Mouse (Mus musculus) left cerebral cortex, postnatal 10 days (tissue): ENCODE measurements at regions not wholly inside any gene's neighbourhood (a gene's known extent, or its start where the extent isn't known, plus 50 kb on each side); places are given as distances from the start of the nearest gene placed in this dataset.
A peak's percentile ranks its signal among the peaks of the same experiment; 100 is the strongest.

Source experiments
- DNase-seq, 2 experiments: peaks; one replicate each; pipeline ENCODE4 v3.0.0; 2021 to 2022; ENCODE audit warnings: low spot score in 2 of 2, mixed read lengths in 1 of 2; ENCODE audit errors: extremely low spot score in 1 of 2
- intact Hi-C: fragments of 180-260 bp; cut with DNase I; formaldehyde crosslinking; loops from one replicate; pipeline ENCODE4 v1.15.1; 2025

DNA sequence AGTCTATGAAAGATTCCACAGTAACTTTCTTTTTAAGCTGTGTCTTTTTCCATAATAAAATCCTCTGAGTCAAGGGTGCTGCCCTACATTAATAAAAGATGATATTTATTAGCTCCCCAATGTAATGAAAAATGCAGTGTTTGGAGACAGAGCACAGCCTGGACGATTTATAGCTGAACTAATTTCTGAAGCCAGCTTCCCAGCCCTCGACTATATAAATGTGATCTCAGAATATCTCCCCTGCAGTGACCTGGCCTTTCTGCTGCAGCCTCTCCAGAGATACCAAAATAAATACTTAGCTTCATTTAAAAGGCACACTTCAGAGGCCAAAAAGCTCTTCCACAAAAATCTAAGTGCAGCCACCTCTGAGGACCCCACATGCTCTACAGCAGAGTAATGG, 534.7 kb downstream of the Zfp619 start:
- DNase-seq = no peak
- intact Hi-C loops = no loop called here

DNA sequence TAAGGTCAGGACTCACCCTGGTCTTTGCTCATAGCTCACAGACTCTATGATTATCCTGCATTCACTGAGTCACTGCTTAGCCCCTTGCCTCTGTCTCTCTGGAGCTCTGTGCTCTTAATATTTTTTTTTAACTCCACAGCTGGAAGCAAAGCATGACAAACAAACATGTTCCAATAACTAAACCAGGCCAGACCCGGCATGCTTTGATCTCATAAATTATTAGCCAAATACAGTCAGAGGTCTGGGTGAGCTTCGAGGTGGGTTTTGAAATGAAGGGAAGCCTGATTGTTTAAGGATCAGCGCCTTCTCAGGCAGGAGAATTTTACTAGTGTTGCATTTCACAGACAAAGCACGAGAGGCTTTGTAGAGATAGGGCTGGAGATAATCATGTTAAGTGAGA, 541.3 kb downstream of the Zfp619 start:
- intact Hi-C loops = no loop called here
- DNase-seq = no peak

DNA sequence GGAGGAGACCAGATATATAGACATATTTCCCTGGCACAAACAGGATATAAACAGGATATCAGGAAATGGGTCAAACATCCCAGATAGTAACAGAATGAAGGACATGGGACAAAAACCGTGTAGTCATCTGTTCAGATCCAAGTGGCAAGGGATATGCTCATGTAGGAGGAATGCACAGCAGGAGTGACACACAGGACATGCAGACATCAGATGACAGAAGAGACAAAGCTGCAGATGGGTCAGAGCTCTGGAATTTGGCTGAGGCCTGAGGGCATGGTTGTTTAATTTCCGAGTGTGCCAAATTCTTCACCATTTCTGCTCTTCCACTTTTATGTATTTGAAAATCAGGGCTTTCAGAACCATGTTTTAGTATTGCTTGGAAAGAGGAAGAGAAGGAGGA, 547.1 kb downstream of the Zfp619 start:
- DNase-seq = no peak
- intact Hi-C loops = no loop called here

DNA sequence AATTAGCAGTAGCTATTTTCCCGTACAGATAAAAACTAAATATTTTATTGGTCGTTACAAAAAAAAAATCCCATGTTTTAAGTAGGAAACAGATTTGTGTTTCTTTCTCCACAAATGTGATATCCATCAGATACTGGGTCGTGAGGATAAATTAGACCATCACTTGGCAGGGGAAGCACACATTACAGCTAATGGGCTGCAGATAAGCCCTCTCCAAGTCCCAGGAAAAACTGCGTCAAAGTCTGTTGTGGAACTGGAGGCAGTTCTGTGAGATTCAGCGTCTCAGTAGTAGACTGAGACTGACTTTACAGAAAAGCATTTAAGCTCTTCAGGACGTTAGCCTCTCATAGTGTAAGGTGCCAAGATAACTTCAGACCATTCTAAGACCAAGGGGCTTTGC, 548.0 kb downstream of the Zfp619 start:
- intact Hi-C loops = no loop called here
- DNase-seq = no peak

DNA sequence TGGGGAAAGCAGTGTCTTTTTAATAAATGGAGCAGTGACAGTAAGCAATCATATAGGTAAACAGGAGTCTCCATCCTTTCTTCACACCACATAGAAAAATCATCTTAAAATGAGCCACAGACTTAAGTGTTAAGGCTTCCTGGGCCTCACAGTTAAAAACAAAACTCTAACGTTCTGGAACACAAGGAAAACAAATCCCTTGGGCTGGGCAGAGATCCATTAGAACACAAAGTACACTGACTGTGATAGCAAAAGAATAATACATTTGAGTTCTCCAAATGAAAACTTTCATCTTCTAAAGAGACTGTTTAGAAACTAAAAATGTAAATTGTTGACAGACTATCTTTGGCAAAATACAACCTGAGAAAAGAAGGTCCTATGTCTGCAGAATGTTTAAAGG, 549.8 kb downstream of the Zfp619 start:
- intact Hi-C loops = no loop called here

DNA sequence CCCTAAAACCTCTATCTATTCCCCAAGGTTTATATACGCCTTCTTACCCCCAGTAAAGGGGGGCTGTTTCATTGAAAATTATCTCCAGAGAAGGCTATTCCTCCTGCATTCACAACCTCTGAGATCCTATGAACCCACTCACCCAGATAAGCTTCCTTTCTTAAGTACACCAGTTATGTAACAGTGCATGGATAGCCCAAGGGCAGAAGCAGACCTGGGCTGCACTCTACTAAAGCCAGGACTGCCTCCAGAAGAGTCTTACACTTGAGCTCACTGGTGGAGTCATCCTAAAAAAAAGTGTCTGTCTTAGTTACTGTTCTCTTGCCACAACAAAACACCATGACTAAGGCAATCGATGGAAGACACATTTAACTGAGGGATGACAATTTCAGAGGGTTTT, 553.7 kb downstream of the Zfp619 start:
- intact Hi-C loops = loop anchor here (5.0 kb wide), 3 partner anchors 201 to 871 kb away; no protein-coding TSS in a partner anchor
- DNase-seq = no peak

More for the DNA sequence above, 549.8 kb downstream of the Zfp619 start:
- DNase-seq = no peak

DNA sequence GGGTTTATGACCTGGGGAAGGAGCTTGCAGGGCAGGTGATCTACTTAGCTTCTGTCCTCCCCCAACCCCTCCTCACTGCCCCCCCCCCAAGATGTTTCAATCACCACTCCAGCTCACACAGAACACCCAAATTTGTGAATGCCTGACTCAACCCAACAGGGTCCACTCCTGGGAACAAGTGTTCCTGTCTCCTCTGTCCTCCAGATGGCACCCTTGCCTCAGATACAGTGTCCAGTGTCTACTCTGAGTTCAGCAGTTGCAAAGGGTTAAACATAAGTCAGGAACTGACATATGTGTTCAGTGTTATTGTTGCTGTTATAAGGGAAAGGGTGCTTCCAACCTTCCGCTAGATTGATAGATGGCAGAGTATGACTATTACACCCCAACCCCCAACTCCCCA, 554.9 kb downstream of the Zfp619 start:
- DNase-seq = no peak
- intact Hi-C loops = loop anchor here (5.0 kb wide), 3 partner anchors 200 to 870 kb away; no protein-coding TSS in a partner anchor

DNA sequence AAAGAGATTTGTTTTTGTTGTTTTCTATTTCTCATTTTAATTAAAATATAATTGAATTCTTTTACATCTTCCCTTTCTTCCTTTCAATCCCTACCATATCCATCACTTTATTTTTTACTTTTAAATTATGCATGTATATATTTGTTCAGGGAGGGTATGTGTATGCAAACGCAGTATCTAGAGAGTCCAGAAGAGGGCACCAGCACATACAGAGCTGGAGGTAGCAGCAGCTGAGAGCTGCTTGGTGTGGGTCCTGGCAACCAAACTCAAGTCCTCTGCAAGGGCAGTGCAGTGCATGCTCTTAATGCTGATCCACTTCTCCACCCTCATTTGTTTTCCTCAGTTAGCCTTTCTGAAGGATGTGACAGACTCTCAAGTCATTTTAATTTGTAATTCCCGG, 568.7 kb downstream of the Zfp619 start:
- intact Hi-C loops = no loop called here
- DNase-seq = peak in 1 of 2 experiments; percentile 24

DNA sequence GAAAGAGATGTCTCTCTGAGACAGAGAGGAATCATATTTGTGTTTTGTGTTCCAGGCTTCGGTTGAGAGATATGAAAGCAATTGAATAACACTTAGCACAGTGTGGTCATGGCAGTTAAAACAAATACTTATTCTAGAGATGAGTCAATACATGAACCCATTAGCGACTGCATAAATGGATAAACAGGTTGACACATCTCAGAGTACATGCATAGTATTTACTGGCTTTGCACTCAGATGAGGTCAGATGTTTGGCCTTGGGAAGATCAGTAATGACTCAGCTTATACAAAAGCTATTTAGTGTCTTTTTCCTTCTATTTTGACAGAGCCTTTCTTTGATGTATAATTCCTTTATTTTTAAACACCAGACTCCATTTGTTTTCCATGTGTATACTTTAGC, 579.5 kb downstream of the Zfp619 start:
- DNase-seq = no peak

DNA sequence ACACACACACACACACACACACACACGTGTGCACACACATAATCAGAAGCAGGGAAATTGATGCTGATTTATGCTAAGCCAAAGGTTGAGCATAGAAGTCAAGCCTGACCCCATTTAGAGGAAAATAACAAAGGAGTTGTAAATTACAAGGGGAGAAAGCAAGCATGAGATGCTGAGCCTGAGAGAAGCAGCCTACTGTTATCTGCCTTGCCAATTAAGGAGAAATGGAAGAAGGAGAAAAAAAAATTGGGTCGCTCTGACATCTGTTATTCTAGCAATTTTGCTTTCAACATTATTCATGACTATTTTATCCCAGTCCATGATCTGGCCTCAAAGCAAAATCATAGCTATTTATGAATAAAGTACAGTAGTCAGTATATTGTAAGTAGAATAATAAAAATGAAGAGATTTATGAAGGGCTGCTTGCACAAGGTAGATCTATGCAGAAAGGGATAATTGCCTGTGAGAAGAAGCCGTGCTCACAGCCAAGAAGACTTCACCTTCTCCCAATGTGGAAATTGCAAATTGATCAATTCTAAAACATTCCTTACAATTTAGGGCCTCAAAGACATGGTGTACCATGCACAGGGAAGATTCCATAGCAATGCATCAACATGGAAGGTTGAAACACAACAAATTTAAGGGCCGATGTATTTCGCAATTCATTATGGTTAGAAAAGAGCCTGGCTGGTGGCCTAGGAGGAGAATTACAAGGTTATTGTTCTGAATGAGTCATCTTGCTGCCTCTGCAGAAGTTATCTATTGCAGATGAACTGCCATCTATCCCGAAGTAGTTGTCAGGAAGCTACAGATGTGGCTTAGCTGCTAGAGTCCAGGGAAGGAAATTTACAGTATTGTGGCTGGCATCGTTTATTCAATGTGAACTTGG, 585.7 kb downstream of the Zfp619 start:
- intact Hi-C loops = no loop called here

More for the DNA sequence above, 579.5 kb downstream of the Zfp619 start:
- intact Hi-C loops = no loop called here

DNA sequence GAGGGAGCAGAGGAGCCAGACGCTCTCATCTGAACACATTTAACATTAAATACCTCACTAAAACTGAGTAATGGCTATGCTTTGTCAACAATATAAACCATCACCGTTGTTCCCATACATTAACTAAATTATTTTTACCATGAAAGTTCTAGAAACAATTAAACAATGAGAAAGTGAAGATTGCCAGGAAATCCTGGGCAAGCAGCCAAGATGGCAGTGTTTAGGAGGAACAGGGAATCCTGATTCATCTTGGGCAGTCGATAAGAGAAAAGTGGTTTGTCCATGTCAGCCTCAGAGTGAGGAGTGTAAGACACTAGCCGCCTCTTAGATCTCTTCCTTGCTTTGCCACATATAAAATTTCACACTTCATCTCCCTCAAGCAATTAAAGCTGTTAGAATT, 625.3 kb downstream of the Zfp619 start:
- DNase-seq = peak in 1 of 2 experiments; percentile 31

More for the DNA sequence above, 585.7 kb downstream of the Zfp619 start:
- DNase-seq = no peak

DNA sequence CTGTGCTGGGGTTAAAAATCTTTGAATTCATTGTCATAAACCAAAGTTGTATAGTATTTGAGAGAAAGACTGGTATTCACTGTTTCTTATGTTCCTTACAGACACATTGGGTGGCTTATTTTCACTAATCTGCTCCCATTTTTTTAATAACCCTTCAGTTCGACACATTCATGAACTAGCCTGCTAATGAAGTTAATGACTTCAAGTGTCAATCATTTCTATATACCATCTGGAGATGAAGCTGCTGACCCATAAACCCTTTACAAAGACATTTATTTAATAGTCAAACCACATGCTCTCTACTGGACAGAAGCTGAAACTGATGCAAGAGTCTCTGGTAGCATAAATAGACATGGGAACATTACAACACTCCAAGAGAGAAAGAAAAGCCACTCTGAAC, 626.9 kb downstream of the Zfp619 start:
- DNase-seq = no peak
- intact Hi-C loops = no loop called here

More for the DNA sequence above, 625.3 kb downstream of the Zfp619 start:
- intact Hi-C loops = no loop called here

DNA sequence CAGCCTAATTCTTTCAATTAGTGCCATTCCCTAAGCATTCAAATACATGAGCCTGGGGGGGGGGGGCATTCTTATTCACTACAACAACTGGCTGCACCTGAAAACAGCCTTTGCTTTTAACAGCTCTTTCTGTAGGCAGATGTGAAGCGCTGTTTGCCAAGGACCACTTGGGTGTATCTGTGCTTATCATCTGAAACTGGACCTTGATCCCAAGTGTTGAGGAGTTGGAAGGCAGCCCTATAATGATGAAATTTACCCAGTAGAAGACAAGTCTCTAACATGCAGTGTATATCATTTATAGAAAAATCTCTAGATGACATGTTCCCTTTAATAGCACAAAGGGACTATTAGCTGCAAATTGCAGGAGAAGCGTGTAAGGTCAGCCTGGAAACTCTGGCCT, 660.0 kb downstream of the Zfp619 start:
- intact Hi-C loops = no loop called here
- DNase-seq = no peak

DNA sequence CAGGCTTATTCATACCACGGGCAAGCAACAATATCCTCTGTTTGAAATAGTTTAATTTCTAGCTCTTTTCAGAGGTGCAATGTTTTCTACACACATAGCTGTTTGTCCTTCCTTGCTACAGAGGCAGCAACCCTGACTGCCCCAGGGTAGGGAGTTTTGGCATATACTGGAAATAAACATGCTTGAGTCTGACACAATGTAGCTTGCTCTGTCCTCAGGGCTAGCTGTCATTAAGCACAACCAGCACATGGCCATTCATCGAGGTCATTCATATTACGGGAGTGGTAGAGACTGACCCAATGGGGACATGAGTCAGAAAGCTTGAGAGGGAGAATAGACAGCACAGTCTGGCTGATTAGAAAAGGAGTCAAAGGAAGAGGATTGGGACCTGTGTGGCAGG, 677.8 kb downstream of the Zfp619 start:
- intact Hi-C loops = no loop called here
- DNase-seq = no peak

DNA sequence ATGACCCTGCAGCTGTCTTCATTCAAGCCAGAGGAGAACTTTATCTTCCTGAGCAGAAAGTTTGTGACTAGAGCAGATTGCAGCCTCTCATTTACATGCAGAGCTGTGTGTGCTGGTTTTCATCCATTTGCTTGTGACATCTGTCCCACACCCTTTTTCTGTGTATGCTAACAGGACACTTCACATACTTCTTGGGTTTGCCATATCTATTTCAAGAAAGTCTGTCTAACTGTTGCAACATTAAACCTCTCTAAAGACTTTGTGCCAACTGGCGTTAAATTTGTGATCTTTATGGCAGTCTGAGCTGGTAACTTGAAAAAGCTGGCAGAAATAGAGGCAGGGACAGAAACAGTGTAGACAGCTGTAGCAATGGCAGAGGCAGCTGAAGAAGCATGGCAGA, 685.0 kb downstream of the Zfp619 start:
- intact Hi-C loops = no loop called here
- DNase-seq = peak in 1 of 2 experiments; percentile 40

DNA sequence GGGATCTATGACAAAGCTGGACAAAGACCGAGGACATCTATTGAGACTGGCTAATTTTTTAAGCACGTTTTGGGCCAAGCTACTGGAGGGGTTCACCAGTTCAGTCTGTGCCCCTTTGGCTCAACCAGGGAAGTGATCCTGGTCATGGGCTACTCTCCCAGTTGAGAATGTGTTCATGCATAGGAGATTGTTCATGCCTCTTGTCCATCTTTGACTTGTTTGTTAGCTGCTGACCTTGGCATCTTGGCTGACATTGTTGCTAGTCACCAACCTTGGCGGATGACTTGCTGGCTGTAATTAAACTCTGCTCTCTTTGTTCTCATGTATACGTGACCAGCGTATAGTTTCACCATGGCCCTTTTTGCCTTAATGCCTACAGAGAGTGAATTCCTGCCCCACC, 686.2 kb upstream of the Vstm2b start:
- intact Hi-C loops = no loop called here
- no peak for DNase-seq

DNA sequence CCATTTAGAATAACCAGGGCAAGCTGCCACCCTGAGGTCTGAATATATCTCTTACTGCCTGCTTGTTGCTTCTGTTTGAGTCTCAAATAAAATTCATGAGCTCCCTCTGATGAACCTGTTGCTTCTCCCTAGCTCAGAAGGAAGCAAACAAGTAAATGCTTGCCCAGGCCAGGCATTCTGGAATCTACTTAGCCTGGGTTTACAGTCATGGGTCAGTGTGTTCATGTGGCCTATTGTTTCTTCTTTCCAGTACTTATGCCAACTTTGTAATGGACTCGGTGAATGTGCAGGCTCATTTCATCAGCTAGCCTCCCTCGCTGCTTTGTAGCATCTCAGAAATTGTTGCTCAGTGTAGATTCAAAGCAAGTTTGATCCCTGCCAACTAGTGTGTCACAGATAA, 685.6 kb upstream of the Vstm2b start:
- intact Hi-C loops = no loop called here
- DNase-seq = no peak

DNA sequence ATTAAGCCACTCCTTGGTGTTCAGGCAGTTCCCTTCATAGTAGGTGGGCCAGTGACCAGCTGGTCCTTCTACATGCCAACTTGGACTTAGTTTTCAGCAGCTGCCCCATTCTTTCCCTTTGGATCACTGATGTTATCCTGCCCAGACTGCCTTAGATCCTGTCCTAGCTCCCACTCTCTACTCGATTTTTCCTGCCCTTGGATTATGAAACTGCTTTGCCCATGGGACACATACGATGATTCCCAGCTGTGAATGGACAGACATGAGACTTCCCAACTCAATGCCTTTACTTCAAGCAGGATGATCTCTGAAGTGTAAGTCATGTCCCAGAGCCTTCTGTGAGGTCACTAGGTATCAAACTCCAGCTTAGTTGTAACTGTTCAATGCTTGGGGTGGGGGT, 684.5 kb upstream of the Vstm2b start:
- no peak for DNase-seq
- intact Hi-C loops = no loop called here

DNA sequence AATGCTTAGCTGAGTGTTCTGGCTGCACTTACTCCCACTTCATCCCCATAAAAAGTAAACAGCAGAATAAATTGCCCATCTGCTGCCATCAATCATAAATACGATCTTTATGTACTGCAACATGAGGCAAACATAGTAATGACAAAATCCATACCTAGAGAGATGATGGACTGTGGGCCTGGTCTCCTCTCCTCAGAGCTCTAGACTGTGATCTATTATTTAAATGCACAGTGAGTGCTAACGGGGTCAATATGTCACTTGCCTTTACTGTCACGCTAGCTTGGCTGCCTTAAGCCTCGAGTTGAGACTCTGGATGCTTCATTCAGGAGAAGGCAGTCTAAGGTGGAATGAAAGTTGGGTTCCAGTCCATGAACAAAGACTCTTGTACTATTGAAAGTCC, 683.7 kb upstream of the Vstm2b start:
- intact Hi-C loops = no loop called here
- no peak for DNase-seq

DNA sequence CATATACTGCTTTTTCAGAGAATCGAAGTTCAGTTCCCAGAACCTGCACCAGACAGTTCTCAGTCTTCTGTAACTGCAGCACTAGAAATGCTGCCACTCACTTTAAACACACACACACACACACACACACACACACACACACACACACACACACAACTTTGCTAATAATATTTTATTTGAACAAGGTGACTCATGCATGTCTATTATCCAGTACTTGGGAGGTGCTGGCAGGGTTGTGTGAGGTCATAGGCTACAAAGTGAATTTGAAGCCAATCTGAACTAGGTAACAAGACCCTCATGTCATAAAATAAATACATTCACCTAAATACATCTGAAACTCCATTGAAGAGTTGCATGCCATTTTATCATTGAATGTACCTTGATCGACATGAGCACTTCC, 682.9 kb upstream of the Vstm2b start:
- DNase-seq = no peak
- intact Hi-C loops = no loop called here

DNA sequence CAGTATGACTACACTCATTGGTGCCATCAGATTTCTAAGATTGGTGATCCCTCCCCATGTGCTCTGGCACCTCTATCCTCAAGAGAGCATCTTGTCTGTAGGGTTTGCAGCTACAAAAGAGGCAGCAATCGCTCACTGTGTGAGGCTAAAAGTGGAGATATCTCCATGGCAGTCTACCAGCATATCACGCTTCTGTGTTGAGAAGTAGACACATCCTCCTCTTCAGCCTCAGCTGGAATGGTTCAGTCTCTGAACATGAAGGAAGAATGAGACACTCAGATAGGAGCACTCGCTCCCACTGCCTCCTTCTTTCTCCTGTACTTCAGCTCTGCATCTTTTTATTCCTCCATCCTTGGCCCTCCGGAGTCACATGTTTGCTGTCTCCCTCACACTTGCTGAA, 677.6 kb upstream of the Vstm2b start:
- intact Hi-C loops = no loop called here
- DNase-seq = no peak
